Mouse (Mus musculus): ENCODE results near the gene Rnf222.

The Rnf222 gene

GRCm38 (mm10) chr11:68888653-68889052 lies 300 bp downstream of the Rnf222 start:
- in situ Hi-C loops (cut with MboI; ENCODE audit: low sequenced_read_pairs), result no loop called here

DNA sequence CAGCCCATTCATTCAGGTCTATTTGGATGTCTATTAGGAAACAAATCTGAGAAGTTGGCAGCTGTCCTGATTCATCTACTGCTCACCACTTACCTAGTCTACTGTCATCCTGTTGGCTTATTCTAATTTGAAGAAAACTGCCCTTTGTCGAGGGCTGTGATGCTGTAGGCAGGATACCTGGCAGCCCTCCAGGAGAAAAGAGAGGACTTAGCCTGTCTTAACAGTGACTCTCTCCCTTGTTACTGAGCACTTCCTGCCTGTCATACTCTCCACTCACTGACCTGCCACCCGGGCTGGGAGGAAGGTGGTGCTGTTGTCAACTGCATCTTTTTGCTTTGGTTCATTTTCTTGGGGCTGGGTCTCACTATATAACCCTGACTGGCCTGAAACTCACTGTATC lies 2.3 kb downstream of the Rnf222 start:
- in situ Hi-C loops (cut with MboI; ENCODE audit: low sequenced_read_pairs), result no loop called here

- in situ Hi-C loops (cut with MboI; ENCODE audit: low sequenced_read_pairs), result no loop called here
Measured at GRCm38 (mm10) chr11:68891823-68892222, 3.5 kb downstream of the Rnf222 start.

- in situ Hi-C loops (cut with MboI; ENCODE audit: low sequenced_read_pairs), result no loop called here
Measured at GRCm38 (mm10) chr11:68892233-68892832, 4.0 kb downstream of the Rnf222 start.

GRCm38 (mm10) chr11:68893911-68894464 lies 5.6 kb downstream of the Rnf222 start:
- in situ Hi-C loops (cut with MboI; ENCODE audit: low sequenced_read_pairs), result no loop called here

GRCm38 (mm10) chr11:68896247-68896646 lies 7.9 kb downstream of the Rnf222 start:
- in situ Hi-C loops (cut with MboI; ENCODE audit: low sequenced_read_pairs), result no loop called here

DNA sequence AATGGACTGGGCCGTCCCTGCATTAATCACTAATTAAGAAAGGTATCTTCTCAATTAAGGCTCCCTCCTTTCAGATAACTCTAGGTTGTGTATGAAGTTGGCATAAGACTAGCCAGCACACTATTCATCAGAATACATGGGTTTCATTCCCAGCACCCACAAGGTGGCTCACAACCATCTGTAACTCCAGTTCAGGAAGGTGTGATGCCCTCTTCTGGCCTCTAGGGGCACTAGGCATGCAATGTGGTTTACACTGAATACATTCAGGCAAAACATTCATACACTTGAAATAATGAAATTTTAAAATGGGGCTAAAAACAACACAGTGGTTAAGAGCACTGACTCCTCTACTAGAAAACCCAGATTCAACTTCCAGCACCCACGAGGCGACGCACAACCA lies 8.8 kb downstream of the Rnf222 start:
- in situ Hi-C loops (cut with MboI; ENCODE audit: low sequenced_read_pairs), result no loop called here

DNA sequence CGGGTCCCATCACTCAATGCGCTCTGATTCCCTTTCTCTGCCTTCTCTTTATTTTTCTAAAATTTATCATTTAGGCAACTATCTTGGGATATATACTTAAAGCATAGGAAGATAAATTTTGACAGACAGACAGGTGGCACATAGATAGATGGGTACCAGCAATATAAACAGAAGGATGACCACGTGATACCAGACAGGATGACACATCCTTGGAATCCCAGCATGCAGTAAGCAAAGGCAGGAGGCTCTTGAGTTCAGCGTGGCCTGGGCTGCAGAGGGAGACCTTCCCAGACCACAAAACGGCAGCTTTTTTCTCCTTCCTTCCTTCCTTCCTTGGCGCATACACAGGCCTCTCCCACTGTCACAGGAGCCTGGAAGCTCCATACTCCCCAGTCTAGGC lies 9.5 kb downstream of the Rnf222 start:
- in situ Hi-C loops (cut with MboI; ENCODE audit: low sequenced_read_pairs), result no loop called here

- in situ Hi-C loops (cut with MboI; ENCODE audit: low sequenced_read_pairs), result no loop called here
Measured at GRCm38 (mm10) chr11:68898790-68899189, 10.4 kb downstream of the Rnf222 start.

DNA sequence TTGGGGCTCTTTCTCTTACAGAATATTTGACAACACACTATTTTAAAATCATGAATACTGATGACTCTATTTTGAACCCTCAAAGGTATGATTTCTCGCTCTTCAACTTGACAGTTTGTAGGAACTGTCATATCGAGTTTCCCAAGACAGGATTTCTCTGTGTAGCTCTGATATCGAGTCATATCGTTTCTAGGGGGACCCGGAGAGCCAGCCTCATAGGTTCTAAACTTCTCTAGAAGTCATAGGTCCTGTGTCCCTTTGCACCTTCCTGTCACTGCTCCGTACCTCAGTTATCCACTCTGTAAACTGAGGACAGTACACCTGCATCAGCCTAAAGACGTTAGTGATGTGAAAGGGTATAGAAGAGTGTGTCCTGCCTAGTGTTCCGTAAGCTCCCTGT lies 11.5 kb downstream of the Rnf222 start:
- in situ Hi-C loops (cut with MboI; ENCODE audit: low sequenced_read_pairs), result loop anchor here (5.0 kb wide), 1 partner anchor 87 kb away; no protein-coding TSS in a partner anchor

DNA sequence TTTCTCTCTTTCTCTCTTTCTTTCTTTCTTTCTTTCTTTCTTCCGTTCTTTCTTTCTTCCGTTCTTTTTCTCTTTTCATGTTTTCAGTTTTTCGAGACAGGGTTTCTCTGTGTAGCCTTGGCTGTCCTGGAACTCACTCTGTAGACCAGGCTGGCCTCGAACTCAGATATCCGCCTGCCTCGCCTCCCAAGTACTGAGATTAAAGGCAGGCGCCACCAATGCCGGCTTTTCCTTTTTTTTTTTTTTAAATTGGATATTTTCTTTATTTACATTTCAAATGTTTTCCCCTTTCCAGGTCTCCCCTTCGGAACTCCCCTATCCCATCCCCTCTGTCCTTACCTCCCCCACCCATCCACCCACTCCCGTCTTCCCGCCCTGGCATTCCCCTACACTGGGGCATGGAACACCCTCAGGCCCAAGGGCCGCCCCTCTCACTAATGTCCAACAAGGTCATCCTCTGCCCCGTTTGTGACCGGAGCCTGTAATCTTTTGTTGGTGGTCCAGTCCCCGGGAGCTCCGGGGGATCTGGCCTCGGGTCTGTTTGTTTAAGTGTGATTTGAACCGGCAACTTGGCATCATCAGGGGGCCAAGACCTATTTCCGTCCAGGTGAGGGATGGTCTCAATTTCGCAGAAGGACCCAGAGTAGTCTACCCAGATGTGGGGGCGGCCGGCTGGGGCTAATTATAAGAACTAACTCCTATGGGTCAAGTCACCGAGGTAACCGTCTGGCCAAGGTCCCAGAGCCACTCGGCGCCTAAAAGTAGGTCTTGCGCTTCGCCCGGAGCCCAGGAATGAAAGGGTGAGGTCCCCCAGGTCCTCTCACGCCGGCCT lies 12.4 kb downstream of the Rnf222 start:
- in situ Hi-C loops (cut with MboI; ENCODE audit: low sequenced_read_pairs), result loop anchor here (5.0 kb wide), 1 partner anchor 87 kb away; no protein-coding TSS in a partner anchor

- in situ Hi-C loops (cut with MboI; ENCODE audit: low sequenced_read_pairs), result loop anchor here (5.0 kb wide), 1 partner anchor 86 kb away; no protein-coding TSS in a partner anchor
Measured at GRCm38 (mm10) chr11:68901351-68902046, 13.1 kb downstream of the Rnf222 start, which contains the start of gene Rpl26. Gene Rpl26, plus strand, starts transcription at chr11:68901583.

DNA sequence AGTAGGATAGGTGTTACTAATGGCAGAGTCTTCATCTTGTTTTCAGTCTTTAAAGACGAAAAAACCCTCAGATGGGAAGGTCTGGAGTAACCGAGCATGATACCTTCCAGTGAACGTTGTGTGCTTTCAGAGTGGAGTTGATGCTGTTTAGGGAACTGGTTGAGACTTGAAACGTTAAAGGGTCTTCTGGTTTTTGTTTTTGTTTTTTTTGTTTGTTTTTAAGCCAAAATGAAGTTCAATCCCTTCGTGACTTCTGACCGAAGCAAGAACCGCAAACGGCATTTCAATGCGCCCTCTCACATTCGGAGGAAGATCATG lies 13.7 kb downstream of the Rnf222 start:
- in situ Hi-C loops (cut with MboI; ENCODE audit: low sequenced_read_pairs), result loop anchor here (5.0 kb wide), 1 partner anchor 85 kb away; no protein-coding TSS in a partner anchor

- in situ Hi-C loops (cut with MboI; ENCODE audit: low sequenced_read_pairs), result loop anchor here (5.0 kb wide), 1 partner anchor 85 kb away; no protein-coding TSS in a partner anchor
Measured at GRCm38 (mm10) chr11:68902367-68902766, 14.0 kb downstream of the Rnf222 start.

DNA sequence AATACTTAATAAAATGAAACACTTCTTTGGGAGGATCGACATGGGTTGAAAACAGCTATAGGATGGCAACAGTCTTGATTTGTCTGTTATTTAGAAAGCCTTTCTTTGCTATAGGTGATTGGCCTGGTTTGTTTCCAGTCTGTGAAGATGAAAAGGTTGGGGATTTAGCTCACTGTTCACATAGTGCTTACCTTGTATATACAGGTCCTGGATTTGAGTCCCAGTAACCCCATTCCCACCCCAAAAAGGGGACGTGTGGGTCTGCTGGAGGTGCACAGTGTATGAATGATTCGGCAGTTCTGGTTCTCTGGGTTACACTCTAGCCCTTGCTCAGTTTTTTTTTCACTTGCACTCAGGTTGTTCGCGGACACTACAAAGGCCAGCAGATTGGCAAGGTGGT lies 14.5 kb downstream of the Rnf222 start:
- in situ Hi-C loops (cut with MboI; ENCODE audit: low sequenced_read_pairs), result loop anchor here (5.0 kb wide), 1 partner anchor 84 kb away; no protein-coding TSS in a partner anchor

- in situ Hi-C loops (cut with MboI; ENCODE audit: low sequenced_read_pairs), result loop anchor here (5.0 kb wide), 1 partner anchor 84 kb away; no protein-coding TSS in a partner anchor
Measured at GRCm38 (mm10) chr11:68903775-68904174, 15.4 kb downstream of the Rnf222 start.

DNA sequence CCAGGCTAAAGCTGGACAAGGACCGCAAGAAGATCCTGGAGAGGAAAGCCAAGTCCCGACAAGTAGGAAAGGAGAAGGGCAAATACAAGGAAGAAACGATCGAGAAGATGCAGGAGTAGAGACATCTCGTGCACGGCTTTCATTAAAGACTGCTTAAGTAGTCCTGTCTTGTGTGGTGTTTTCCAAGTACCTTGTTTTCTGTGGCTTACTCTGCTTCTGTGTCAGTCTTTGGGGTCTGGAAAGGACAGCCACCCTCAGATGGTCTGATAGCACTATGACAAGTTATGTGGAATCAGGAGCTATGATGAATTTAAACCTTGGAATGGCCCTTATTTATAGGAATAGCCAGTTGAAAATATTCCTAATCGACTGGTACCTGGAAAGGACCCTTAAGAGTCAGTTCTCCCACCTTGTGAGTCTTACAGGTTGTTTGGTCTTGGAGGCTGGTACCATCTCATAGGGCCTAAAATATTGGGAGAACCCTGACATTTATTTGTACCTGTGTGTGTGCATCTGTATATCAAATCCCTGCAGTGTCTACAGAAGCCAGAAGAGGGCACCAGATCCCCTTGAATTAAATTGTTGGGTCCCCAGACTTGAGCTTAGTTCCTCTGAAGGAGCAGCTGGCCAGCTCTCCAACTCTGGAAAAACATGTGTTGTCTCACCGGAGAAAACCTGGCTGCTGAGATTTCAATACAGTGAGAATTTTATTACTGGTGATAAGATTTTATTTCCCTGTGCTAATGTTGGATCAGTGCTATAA lies 16.2 kb downstream of the Rnf222 start:
- in situ Hi-C loops (cut with MboI; ENCODE audit: low sequenced_read_pairs), result loop anchor here (5.0 kb wide), 1 partner anchor 83 kb away; no protein-coding TSS in a partner anchor

- in situ Hi-C loops (cut with MboI; ENCODE audit: low sequenced_read_pairs), result no loop called here
Measured at GRCm38 (mm10) chr11:68905138-68905531, 16.8 kb downstream of the Rnf222 start.

DNA sequence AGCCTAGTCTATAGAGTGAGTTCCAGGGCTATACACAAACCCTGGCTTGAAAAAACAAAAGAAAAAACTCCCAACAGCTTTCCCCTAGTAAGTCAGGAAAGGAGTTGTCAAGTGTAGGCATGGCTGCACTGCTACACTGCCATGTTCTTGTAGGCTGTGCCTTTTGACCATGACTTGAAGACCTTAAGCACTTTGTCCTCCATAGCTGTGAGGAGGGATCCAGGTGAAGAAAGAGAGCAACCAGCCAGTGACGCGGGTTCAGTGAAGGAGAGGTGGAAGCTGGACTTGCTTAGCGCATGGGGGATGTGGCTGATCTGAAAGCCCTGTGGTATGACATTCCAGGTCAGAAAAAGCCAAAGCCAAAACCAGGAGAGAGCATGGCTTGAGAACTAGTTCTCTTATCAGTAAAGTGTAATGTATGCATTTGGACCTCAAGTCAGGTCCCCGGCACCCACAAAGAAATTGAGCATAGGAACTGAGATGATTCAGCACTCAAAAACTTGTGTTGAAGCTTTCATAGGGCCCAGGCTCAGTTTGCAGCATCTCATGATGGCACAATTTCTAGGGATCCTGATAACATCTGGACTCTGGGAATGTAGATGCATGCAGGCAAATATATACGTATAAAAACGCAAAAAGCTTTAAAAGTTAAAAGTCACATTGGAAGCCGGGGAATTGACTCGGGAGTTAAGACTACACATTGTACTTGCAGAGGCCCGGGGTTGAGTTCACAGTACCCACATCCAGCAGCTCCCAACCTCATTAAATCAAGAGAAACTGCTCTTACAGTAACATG lies 17.5 kb downstream of the Rnf222 start:
- in situ Hi-C loops (cut with MboI; ENCODE audit: low sequenced_read_pairs), result no loop called here

- in situ Hi-C loops (cut with MboI; ENCODE audit: low sequenced_read_pairs), result no loop called here
Measured at GRCm38 (mm10) chr11:68906461-68906790, 18.1 kb downstream of the Rnf222 start.

Measured in CH12F3 (cell line).